Mouse (Mus musculus) bone marrow, adult 2 months (tissue): ENCODE data around the gene Pold1. TPM values are rescaled to one million over a fixed set of nuclear protein-coding genes. Genes with fewer than 3 reads are reported as not detected.
A peak's percentile ranks its signal among the peaks of the same experiment; 100 is the strongest.

Experiments
- H3K27ac ChIP-seq: fragments of 200-500 bp; 2 replicates; pipeline ENCODE4 v1.5.1; 2012; ENCODE audit warnings: low read depth, mild to moderate bottlenecking, control low read depth, inconsistent platforms, low read length; ENCODE audit not compliant: control insufficient read depth, poor library complexity, insufficient read depth
- H3K4me1 ChIP-seq: fragments of 200-500 bp; 2 replicates; pipeline ENCODE4 v1.6.1; 2011; ENCODE audit warnings: low read length; ENCODE audit not compliant: control insufficient read depth, insufficient read depth
- H3K4me3 ChIP-seq: fragments of 200-500 bp; replicated peaks from 2 replicates; pipeline ENCODE3; 2011; ENCODE audit warnings: mild to moderate bottlenecking, low read depth, low read length, control low read depth; ENCODE audit not compliant: control insufficient read depth
- CTCF ChIP-seq: fragments of 200-500 bp; IDR thresholded peaks from 2 replicates; pipeline ENCODE4 v1.5.1; 2011; ENCODE audit warnings: low read length, control low read depth; ENCODE audit not compliant: control insufficient read depth, insufficient read depth
- POLR2A ChIP-seq: fragments of 200-500 bp; IDR thresholded peaks from 2 replicates; pipeline ENCODE4 v1.6.1; 2011; ENCODE audit warnings: low read depth, mild to moderate bottlenecking, control low read depth, low read length, borderline replicate concordance; ENCODE audit not compliant: control insufficient read depth
- WGBS: fragments of 180-500 bp; shearing (Covaris S2); methylation state at CpG from one replicate; pipeline ENCODE4 v1.1.7; 2018; 5-methylcytosine and 5-hydroxymethylcytosine counted together
- polyA plus RNA-seq: library from polyadenylated mRNA; stranded (reverse); fragments of >200 nt; gene quantifications from 2 replicates; pipeline ENCODE4 v1.2.4, GENCODE M21; 2011; ENCODE audit warnings: low replicate concordance; ENCODE audit not compliant: missing spikeins, insufficient read depth, insufficient read length

Gene Pold1
- polyA plus RNA-seq, 1 experiment = 216 TPM

DNA sequence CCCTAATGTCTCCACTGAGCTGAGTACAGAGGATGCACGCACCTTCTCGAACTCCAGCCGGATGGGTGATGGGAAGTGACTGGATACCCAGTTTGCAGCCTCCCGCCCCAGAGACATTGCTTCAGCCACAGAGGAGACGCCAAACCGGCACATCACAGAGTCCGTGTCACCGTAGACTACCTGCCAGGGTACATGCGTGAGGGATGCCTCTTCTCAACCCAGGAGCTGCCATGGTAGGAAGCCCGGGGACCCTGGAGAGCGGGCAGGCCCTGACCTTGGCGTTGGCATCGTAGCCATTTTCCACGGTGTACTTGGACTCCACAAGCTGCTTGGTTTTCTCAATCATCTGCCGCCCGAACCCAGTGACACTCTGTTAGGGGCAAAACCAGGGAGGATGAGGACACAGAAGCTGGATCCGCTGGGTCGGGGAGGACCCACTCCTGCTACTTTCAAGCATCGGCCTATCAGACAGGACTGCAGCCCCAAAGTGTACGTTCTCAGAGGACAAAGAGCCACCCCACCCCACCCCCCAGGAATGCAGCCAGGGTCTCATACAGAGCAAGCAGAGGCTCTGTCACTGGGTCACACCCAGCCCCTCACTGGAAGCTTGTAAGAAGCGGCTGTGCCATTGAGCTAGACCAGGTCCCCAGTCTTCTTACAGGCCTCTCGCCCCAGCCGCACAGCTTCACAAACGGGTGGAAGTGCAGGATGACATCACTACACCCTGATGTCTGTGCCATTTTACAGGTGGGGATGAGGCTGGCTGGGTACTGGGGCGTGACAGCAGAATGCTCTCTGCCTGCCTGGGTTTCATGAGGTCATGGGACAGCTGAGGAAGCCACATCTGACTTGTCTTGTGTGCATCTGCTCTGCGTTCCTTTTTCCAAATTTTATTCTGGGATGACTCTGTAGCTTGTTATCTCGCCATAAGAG is 12.7 kb downstream of the Pold1 start:
- TF ChIP-seq CTCF (no peak), POLR2A (no peak)
- H3K4me3 ChIP-seq = no peak overlapping the region
- H3K4me1 ChIP-seq = peaks cover 3% of the 10 kb centered on the region
- WGBS = 90% methylated on average over 27 of the region's 27 CpGs
- peak overlapping the region; percentile 57 for H3K27ac ChIP-seq

- WGBS = 86% methylated on average over 19 of the region's 19 CpGs
- TF ChIP-seq POLR2A (no peak), CTCF (0 out of 2 replicates have a peak, but pooled peaks have one; percentile 11)
- Histone ChIP-seq H3K4me1 (peaks cover 3% of the 10 kb centered on the region), H3K27ac (peak overlapping the region; percentile 90), H3K4me3 (no peak overlapping the region)
These were observed 13.8 kb downstream of the Pold1 start for GRCm38 (mm10) chr7:44534656-44535441.

- Histone ChIP-seq H3K27ac (peak overlapping the region; percentile 90), H3K4me3 (no peak overlapping the region), H3K4me1 (peaks cover 3% of the 10 kb centered on the region)
- peak; percentile 36; the same call in 1 of the 2 replicates for TF ChIP-seq POLR2A
- no peak for TF ChIP-seq CTCF
- WGBS = 47% methylated on average over 13 of the region's 13 CpGs
These were observed 14.4 kb downstream of the Pold1 start for GRCm38 (mm10) chr7:44534242-44534641.

- peaks cover 3% of the 10 kb centered on the region for H3K4me1 ChIP-seq
- WGBS = 86% methylated on average over 12 of the region's 12 CpGs
- no peak; the same call in 1 of the 2 replicates for TF ChIP-seq POLR2A
- no peak for TF ChIP-seq CTCF
- peak overlapping the region; percentile 90 for H3K27ac ChIP-seq
- H3K4me3 ChIP-seq = peak overlapping the region; percentile 6
These were observed 15.0 kb downstream of the Pold1 start for GRCm38 (mm10) chr7:44533746-44534045.

- H3K4me1 ChIP-seq = peaks cover 3% of the 10 kb centered on the region
- H3K27ac ChIP-seq = peak overlapping the region; percentile 90
- no peak for TF ChIP-seq POLR2A
- TF ChIP-seq CTCF = no peak
- 79% methylated on average over 29 of the region's 29 CpGs for WGBS
- H3K4me3 ChIP-seq = peak overlapping the region; percentile 29
These were observed 15.5 kb downstream of the Pold1 start for GRCm38 (mm10) chr7:44532918-44533745.

DNA sequence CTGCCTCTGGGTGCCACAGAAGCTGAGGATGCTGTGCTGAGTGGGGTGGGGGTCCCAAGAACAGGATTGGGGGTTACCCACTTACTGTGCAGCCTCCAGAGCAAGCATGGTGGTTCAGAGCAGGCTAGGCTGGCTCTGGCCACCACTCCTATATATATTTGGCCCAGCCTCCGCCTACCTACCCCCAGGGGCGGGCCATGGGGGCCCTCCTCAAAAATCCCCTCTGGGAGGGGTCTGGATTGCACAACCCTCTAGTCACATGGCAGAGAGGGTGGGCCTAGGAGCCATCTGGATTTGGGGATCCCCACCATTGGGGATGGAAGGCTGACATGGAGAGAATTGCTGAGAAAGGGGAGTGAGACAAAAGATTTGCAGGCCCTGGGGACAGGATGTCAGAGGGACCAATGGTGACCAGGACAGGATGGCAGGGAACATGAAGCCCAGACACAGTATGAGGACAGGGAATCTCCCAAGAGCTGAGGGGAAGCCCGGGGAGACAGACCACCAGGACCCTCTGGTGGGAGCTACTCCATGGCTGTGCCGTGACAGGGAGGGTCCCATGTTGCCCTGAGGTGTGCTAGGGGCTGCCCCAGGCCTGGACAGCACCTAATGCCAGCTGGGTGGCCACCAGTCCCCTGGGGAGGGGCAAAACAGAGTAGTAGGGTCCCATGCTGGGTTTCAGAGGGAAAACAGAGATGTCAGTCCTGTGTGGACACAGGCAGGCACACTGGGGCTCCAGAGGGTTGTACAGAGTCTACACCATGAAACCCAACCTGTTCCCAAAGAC is 16.5 kb downstream of the Pold1 start, which contains the start of gene Spib:
TSS of gene Spib (minus strand) at position 126 of the 787 bp plus-strand sequence.
- Histone ChIP-seq H3K27ac (peak within 1 kb of the TSS; percentile 84), H3K4me1 (peaks cover 3% of the 10 kb centered on the region), H3K4me3 (peak within 1 kb of the TSS; percentile 67)
- no peak for TF ChIP-seq CTCF
- 0 out of 2 replicates have a peak, but pooled peaks have one; percentile 26 for TF ChIP-seq POLR2A
- WGBS = 79% methylated on average over 4 of the region's 4 CpGs

- Histone ChIP-seq H3K4me3 (peak overlapping the region; percentile 67), H3K27ac (peak overlapping the region; percentile 84), H3K4me1 (peaks cover 6% of the 10 kb centered on the region)
- TF ChIP-seq CTCF (no peak), POLR2A (peak; percentile 90; the same call in 1 of the 2 replicates)
- WGBS = 17% methylated on average over 5 of the region's 5 CpGs
These were observed 17.4 kb downstream of the Pold1 start for GRCm38 (mm10) chr7:44531207-44531606.
